Mouse (Mus musculus) liver, embryonic 13.5 days (tissue): ENCODE measurements at regions not wholly inside any gene's neighbourhood (a gene's known extent, or its start where the extent isn't known, plus 50 kb on each side); places are given as distances from the start of the nearest gene placed in this dataset.

Source experiments
- ATAC-seq: fragments of 200-750 bp; cut with Nextera tagmentation; 2 replicates; pipeline ENCODE4 v1.8.0; 2017; ENCODE audit warnings: low read depth, mild to moderate bottlenecking, moderate number of reproducible peaks, moderate library complexity
- DNase-seq: peaks from one replicate; pipeline ENCODE4 v3.0.0; 2022
- H3K27ac ChIP-seq: fragments of 300-500 bp; sonication (generic); 2 replicates; pipeline ENCODE4 v1.5.1; 2015; ENCODE audit warnings: moderate library complexity, mild to moderate bottlenecking, inconsistent platforms
- H3K27me3 ChIP-seq: fragments of 300-500 bp; sonication (generic); 2 replicates; pipeline ENCODE4 v1.6.1; 2015; ENCODE audit warnings: mild to moderate bottlenecking, inconsistent platforms
- H3K36me3 ChIP-seq: fragments of 300-500 bp; sonication (generic); 2 replicates; pipeline ENCODE4 v1.6.1; 2015; ENCODE audit warnings: mild to moderate bottlenecking, inconsistent platforms
- H3K4me1 ChIP-seq: fragments of 300-500 bp; sonication (generic); replicated peaks from 2 replicates; pipeline ENCODE4 v1.6.1; 2015; ENCODE audit warnings: inconsistent platforms
- H3K4me2 ChIP-seq: fragments of 300-500 bp; sonication (generic); 2 replicates; pipeline ENCODE4 v1.6.1; 2015; ENCODE audit warnings: inconsistent platforms, mild to moderate bottlenecking, moderate library complexity
- H3K4me3 ChIP-seq: fragments of 300-500 bp; sonication (generic); replicated peaks from 2 replicates; pipeline ENCODE4 v1.5.1; 2015; ENCODE audit warnings: mild to moderate bottlenecking, inconsistent platforms
- H3K9ac ChIP-seq: fragments of 300-500 bp; sonication (generic); 2 replicates; pipeline ENCODE4 v1.6.1; 2015; ENCODE audit warnings: mild to moderate bottlenecking, inconsistent platforms
- H3K9me3 ChIP-seq: fragments of 300-500 bp; sonication (generic); replicated peaks from 2 replicates; pipeline ENCODE4 v1.6.1; 2016; ENCODE audit warnings: inconsistent platforms
- WGBS: fragments of 180-500 bp; shearing (Covaris S2); methylation state at CpG from one replicate; pipeline ENCODE4 v1.1.7; 2015; ENCODE audit not compliant: insufficient replicate concordance; 5-methylcytosine and 5-hydroxymethylcytosine counted together

GRCm38 (mm10) chr2:137224702-137225552 is 108.5 kb upstream of the Jag1 start:
- Histone ChIP-seq H3K4me1 (no peaks in the 10 kb centered on the region), H3K9ac (no peak overlapping the region), H3K4me3 (no peak overlapping the region), H3K4me2 (no peak overlapping the region), H3K27ac (no peak overlapping the region), H3K27me3 (no peaks in the 10 kb centered on the region), H3K9me3 (no peaks in the 10 kb centered on the region), H3K36me3 (no peaks in the 10 kb centered on the region)
- 60% methylated on average over 10 of the region's 10 CpGs for WGBS
- ATAC-seq (no peak), DNase-seq (no peak)

- Histone ChIP-seq H3K27ac (no peak overlapping the region), H3K4me1 (no peaks in the 10 kb centered on the region), H3K36me3 (no peaks in the 10 kb centered on the region), H3K9me3 (no peaks in the 10 kb centered on the region), H3K4me2 (no peak overlapping the region), H3K27me3 (no peaks in the 10 kb centered on the region), H3K9ac (no peak overlapping the region), H3K4me3 (no peak overlapping the region)
- ATAC-seq: no peak
- DNase-seq: no peak
- 51% methylated on average over 7 of the region's 7 CpGs for WGBS
Observed at GRCm38 (mm10) chr2:137215697-137216096, 99.3 kb upstream of the Jag1 start.

GRCm38 (mm10) chr2:137207846-137208245 is 91.4 kb upstream of the Jag1 start:
- Histone ChIP-seq H3K4me2 (no peak overlapping the region), H3K27ac (no peak overlapping the region), H3K4me1 (no peaks in the 10 kb centered on the region), H3K4me3 (no peak overlapping the region), H3K9me3 (no peaks in the 10 kb centered on the region), H3K36me3 (no peaks in the 10 kb centered on the region), H3K9ac (no peak overlapping the region), H3K27me3 (no peaks in the 10 kb centered on the region)
- ATAC-seq (no peak), DNase-seq (no peak)
- WGBS: 52% methylated on average over 2 of the region's 2 CpGs

GRCm38 (mm10) chr2:137204274-137204850 is 87.9 kb upstream of the Jag1 start:
- Histone ChIP-seq H3K9ac (no peak overlapping the region), H3K36me3 (no peaks in the 10 kb centered on the region), H3K9me3 (no peaks in the 10 kb centered on the region), H3K4me2 (no peak overlapping the region), H3K4me1 (no peaks in the 10 kb centered on the region), H3K27me3 (no peaks in the 10 kb centered on the region), H3K27ac (no peak overlapping the region), H3K4me3 (no peak overlapping the region)
- ATAC-seq (no peak), DNase-seq (no peak)
- WGBS: 54% methylated on average over 6 of the region's 6 CpGs

- H3K27me3 ChIP-seq: no peaks in the 10 kb centered on the region
- no peaks in the 10 kb centered on the region for H3K9me3 ChIP-seq
- no peaks in the 10 kb centered on the region for H3K4me1 ChIP-seq
- no peak overlapping the region for H3K4me2 ChIP-seq
- WGBS: 52% methylated on average over 4 of the region's 4 CpGs
- DNase-seq: no peak
- H3K9ac ChIP-seq: no peak overlapping the region
- no peak overlapping the region for H3K4me3 ChIP-seq
- H3K27ac ChIP-seq: no peak overlapping the region
- no peak for ATAC-seq
- no peaks in the 10 kb centered on the region for H3K36me3 ChIP-seq
Observed at GRCm38 (mm10) chr2:137200101-137200500, 83.7 kb upstream of the Jag1 start.

DNA sequence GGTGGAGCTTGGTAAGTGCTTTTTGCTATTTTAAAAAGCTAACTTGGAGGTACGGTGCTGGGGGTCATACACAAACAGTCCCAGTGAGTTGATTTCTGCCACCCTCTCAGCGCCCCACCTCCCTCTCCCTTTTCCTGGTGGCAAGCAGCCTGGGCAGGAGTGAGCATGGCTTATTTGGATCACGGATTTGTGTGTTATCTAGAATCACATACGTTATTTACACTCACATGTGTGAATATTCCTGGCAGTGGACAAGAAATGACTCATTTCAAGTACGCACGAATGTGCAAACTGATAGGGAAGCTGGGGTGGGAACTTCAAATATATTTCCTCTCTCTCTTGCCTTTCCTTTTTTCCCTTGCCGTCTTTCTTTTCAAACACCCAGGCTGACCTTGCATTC is 75.7 kb upstream of the Jag1 start:
- no peaks in the 10 kb centered on the region for H3K4me1 ChIP-seq
- no peak overlapping the region for H3K27ac ChIP-seq
- DNase-seq: no peak
- H3K36me3 ChIP-seq: no peaks in the 10 kb centered on the region
- H3K9me3 ChIP-seq: no peaks in the 10 kb centered on the region
- no peak overlapping the region for H3K4me2 ChIP-seq
- no peak overlapping the region for H3K9ac ChIP-seq
- WGBS: 24% methylated on average over 7 of the region's 7 CpGs
- no peaks in the 10 kb centered on the region for H3K27me3 ChIP-seq
- no peak for ATAC-seq
- H3K4me3 ChIP-seq: no peak overlapping the region

- DNase-seq (no peak), ATAC-seq (no peak)
- Histone ChIP-seq H3K4me3 (no peak overlapping the region), H3K4me2 (no peak overlapping the region), H3K27ac (no peak overlapping the region), H3K9me3 (no peaks in the 10 kb centered on the region), H3K9ac (no peak overlapping the region), H3K4me1 (no peaks in the 10 kb centered on the region), H3K36me3 (no peaks in the 10 kb centered on the region), H3K27me3 (no peaks in the 10 kb centered on the region)
- 76% methylated on average over 1 of the region's 1 CpGs for WGBS
Observed at GRCm38 (mm10) chr2:137169176-137169575, 52.7 kb upstream of the Jag1 start.

DNA sequence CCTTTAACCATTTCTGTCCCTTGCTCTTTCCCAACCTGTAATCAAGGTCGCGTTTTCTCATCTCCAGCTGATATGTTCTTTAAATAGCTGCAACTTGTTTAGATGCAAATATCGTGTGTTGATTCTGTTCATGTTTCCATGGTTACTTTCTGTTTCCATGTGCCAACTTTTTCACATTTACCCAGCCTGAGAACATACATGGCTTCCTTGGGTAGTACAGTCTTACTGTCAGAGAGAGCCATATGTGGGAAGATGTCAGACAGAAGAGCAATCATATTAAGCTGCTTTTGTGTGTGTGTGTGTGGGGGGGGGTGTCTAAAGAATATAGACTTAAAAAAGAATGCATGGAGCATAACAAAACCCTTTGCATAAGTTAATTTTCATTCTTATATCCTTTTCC is 52.2 kb upstream of the Jag1 start:
- DNase-seq (no peak), ATAC-seq (no peak)
- 65% methylated on average over 3 of the region's 3 CpGs for WGBS
- Histone ChIP-seq H3K4me3 (no peak overlapping the region), H3K27me3 (no peaks in the 10 kb centered on the region), H3K4me1 (no peaks in the 10 kb centered on the region), H3K36me3 (no peaks in the 10 kb centered on the region), H3K9me3 (no peaks in the 10 kb centered on the region), H3K27ac (no peak overlapping the region), H3K9ac (no peak overlapping the region), H3K4me2 (no peak overlapping the region)
